Mouse (Mus musculus) cerebellum, adult (tissue): Measurements from ENCODE around the gene Leap2.

Experiments
- ATAC-seq: cut with Nextera tagmentation; 2 replicates; pipeline ENCODE4 v1.9.2; 2017; ENCODE audit warnings: mild to moderate bottlenecking, moderate library complexity, mixed read lengths; ENCODE audit not compliant: insufficient number of reproducible peaks, low FRiP score, low TSS enrichment

Gene Leap2

DNA sequence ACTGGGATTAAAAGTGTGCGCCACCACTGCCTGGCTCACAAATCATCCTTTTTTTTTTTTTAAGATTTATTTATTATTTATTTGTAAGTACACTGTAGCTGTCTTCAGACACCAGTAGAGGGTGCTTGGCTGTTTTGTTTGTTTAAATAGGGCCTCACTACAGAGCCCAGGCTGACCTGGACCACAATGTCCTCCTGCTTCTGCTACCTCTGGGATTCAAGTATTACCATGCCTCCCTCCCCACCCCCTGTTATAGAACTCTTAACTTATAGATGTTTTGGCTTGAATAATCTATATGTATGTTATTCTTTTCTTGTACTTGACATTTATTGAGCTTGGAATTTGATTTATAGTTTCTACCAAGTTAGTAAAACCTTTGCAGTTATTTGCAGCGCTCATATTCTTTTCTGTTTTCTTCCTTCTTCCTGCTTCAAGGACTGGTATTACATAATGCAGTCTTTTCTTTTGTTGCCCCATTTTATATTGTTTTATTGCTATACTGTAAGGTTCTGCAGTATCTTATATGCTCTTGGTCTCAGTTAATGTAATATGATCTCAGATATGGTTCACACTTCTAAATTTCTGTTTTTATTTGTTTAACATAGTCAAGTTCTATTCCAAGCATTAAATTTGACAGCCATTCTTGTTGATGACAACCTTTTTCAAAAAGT is 39.1 kb downstream of the Leap2 start:
- ATAC-seq, result no peak

DNA sequence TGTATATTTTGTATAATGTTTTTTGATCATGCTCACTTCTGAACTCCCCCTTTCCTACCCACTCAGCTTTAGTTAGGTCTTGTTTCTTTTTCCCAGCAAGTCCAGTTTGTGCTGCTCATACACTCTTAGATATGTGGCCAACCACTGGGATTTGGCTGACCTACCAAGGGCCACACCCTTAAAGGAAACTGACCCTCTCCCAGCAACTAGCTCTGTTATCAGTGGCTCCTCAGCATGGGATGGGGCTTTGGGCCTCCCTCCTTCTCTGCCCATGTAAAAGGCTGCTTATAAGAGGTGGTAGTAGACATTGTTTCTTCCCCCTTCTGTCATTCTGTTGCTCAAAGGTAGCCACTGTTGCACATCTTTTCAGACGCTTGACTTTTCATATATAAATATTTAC is 44.1 kb downstream of the Leap2 start:
- ATAC-seq, result no peak
